Mouse (Mus musculus) bone marrow, adult 2 months (tissue): Measurements from ENCODE around the gene Gucy2f. TPM values are rescaled to one million over a fixed set of nuclear protein-coding genes. Genes with fewer than 3 reads are reported as not detected.
"Not testable (repeated sequence)": the region's sequence is repeated elsewhere in the genome, so short reads cannot be mapped to it uniquely, and the experiment has no call there.

Experiments used
- H3K27ac ChIP-seq: fragments of 200-500 bp; 2 replicates; pipeline ENCODE4 v1.5.1; 2012; ENCODE audit warnings: low read depth, mild to moderate bottlenecking, control low read depth, inconsistent platforms, low read length; ENCODE audit not compliant: control insufficient read depth, poor library complexity, insufficient read depth
- H3K4me1 ChIP-seq: fragments of 200-500 bp; 2 replicates; pipeline ENCODE4 v1.6.1; 2011; ENCODE audit warnings: low read length; ENCODE audit not compliant: control insufficient read depth, insufficient read depth
- H3K4me3 ChIP-seq: fragments of 200-500 bp; replicated peaks from 2 replicates; pipeline ENCODE3; 2011; ENCODE audit warnings: mild to moderate bottlenecking, low read depth, low read length, control low read depth; ENCODE audit not compliant: control insufficient read depth
- CTCF ChIP-seq: fragments of 200-500 bp; IDR thresholded peaks from 2 replicates; pipeline ENCODE4 v1.5.1; 2011; ENCODE audit warnings: low read length, control low read depth; ENCODE audit not compliant: control insufficient read depth, insufficient read depth
- POLR2A ChIP-seq: fragments of 200-500 bp; IDR thresholded peaks from 2 replicates; pipeline ENCODE4 v1.6.1; 2011; ENCODE audit warnings: low read depth, mild to moderate bottlenecking, control low read depth, low read length, borderline replicate concordance; ENCODE audit not compliant: control insufficient read depth
- WGBS: fragments of 180-500 bp; shearing (Covaris S2); methylation state at CpG from one replicate; pipeline ENCODE4 v1.1.7; 2018; 5-methylcytosine and 5-hydroxymethylcytosine counted together
- polyA plus RNA-seq: library from polyadenylated mRNA; stranded (reverse); fragments of >200 nt; gene quantifications from 2 replicates; pipeline ENCODE4 v1.2.4, GENCODE M21; 2011; ENCODE audit warnings: low replicate concordance; ENCODE audit not compliant: missing spikeins, insufficient read depth, insufficient read length

The Gucy2f gene
- polyA plus RNA-seq = not detected in 2 replicates

- TF ChIP-seq POLR2A (no peak), CTCF (no peak)
- Histone ChIP-seq H3K4me1 (no peaks in the 10 kb centered on the region), H3K27ac (no peak within 1 kb of the TSS), H3K4me3 (no peak within 1 kb of the TSS)
- WGBS = 84% methylated on average over 5 of the region's 5 CpGs
These were observed at the start of gene Gucy2f for GRCm38 (mm10) chrX:142196831-142197230. Gucy2f (minus strand) TSS chrX:142196931.

GRCm38 (mm10) chrX:142245682-142246327 lies 49.1 kb upstream of the Gucy2f start:
- Histone ChIP-seq H3K4me1 (no peaks in the 10 kb centered on the region), H3K4me3 (no peak overlapping the region), H3K27ac (no peak overlapping the region)
- 77% methylated on average over 5 of the region's 5 CpGs for WGBS
- no peak for TF ChIP-seq CTCF
- TF ChIP-seq POLR2A = no peak

- Histone ChIP-seq H3K4me3 (no peak overlapping the region), H3K4me1 (no peaks in the 10 kb centered on the region), H3K27ac (no peak overlapping the region)
- no peak for TF ChIP-seq POLR2A
- TF ChIP-seq CTCF = no peak
- WGBS = 51% methylated on average over 2 of the region's 2 CpGs
These were observed 40.4 kb upstream of the Gucy2f start for GRCm38 (mm10) chrX:142237101-142237500.

GRCm38 (mm10) chrX:142236146-142236545 lies 39.4 kb upstream of the Gucy2f start:
- WGBS = 67% methylated on average over 1 of the region's 1 CpGs
- H3K4me3 ChIP-seq, H3K4me1 ChIP-seq, H3K27ac ChIP-seq: not testable (repeated sequence)

GRCm38 (mm10) chrX:142228769-142229158 lies 32.0 kb upstream of the Gucy2f start:
- 21% methylated on average over 7 of the region's 7 CpGs for WGBS
- Histone ChIP-seq H3K4me3 (peak overlapping the region; percentile 57), H3K4me1 (no peaks in the 10 kb centered on the region), H3K27ac (no peak overlapping the region)
- TF ChIP-seq CTCF (no peak), POLR2A (no peak)

GRCm38 (mm10) chrX:142228055-142228768 lies 31.5 kb upstream of the Gucy2f start:
- peak overlapping the region; percentile 94 for H3K27ac ChIP-seq
- no peaks in the 10 kb centered on the region for H3K4me1 ChIP-seq
- no peak for TF ChIP-seq POLR2A
- no peak for TF ChIP-seq CTCF
- H3K4me3 ChIP-seq = peak overlapping the region; percentile 95
- WGBS = 17% methylated on average over 30 of the region's 42 CpGs

- Histone ChIP-seq H3K27ac (no peak overlapping the region; the same call in 1 of the 2 replicates), H3K4me3 (peak overlapping the region; percentile 9), H3K4me1 (no peaks in the 10 kb centered on the region)
- TF ChIP-seq POLR2A (no peak), CTCF (no peak)
- WGBS = 21% methylated on average over 15 of the region's 15 CpGs
These were observed 30.8 kb upstream of the Gucy2f start for GRCm38 (mm10) chrX:142227398-142228054.

- WGBS = 78% methylated on average over 14 of the region's 14 CpGs
These were observed 29.8 kb upstream of the Gucy2f start, which contains the start of gene Nxt2 for GRCm38 (mm10) chrX:142226542-142226941. Nxt2 (plus strand) TSS chrX:142226770.

More at GRCm38 (mm10) chrX:142226542-142226941, 29.8 kb upstream of the Gucy2f start, which contains the start of gene Nxt2:
- TF ChIP-seq POLR2A (no peak), CTCF (no peak)
- Histone ChIP-seq H3K4me3 (peak within 1 kb of the TSS; percentile 9), H3K4me1 (no peaks in the 10 kb centered on the region), H3K27ac (no peak within 1 kb of the TSS)
